Mouse (Mus musculus) embryo, embryonic 11 days (tissue): ENCODE results near the gene Slc38a8.

Source experiments
- DNase-seq: peaks from one replicate; pipeline ENCODE4 v3.0.0-alpha.2; 2015

Gene Slc38a8

DNA sequence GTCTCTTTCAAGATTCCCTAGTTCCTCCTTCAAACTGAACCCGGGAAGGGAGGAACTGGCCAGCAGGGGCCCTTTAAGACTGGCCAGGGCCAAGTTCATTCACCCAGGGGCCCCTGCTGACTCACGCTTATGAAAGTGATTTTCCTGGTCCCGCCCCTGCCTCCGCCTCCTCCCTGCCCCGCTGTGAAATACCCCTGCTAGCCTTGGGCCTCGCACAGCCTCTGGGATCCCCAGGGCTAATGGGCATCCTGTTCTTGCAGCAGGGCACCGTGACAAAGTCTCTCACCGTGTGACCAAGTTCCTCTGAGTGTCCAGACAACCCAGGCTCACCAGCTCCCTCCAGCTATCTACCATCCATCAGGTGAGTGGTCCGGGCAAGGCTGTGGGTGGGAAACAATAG, 64.6 kb downstream of the Slc38a8 start:
- no peak for DNase-seq

DNA sequence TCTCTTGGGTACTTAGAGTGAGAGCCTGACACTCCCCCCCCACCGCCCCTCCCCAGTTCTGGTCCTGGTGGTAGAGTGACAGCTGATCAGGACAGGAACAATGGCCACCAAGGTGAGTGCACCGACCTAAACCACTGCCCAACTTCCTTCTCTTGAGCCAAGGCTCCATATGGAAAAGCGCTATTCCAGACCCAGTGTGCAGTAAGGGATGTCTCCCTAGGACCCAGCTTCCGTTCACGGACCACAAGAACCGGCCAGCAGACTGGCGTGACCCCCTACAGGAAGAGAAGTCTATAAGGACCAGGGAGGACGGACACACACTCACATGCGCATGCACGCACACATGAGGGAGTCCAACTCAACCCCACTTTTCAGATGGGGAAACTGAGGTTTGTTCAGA, 65.2 kb downstream of the Slc38a8 start:
- no peak for DNase-seq

DNA sequence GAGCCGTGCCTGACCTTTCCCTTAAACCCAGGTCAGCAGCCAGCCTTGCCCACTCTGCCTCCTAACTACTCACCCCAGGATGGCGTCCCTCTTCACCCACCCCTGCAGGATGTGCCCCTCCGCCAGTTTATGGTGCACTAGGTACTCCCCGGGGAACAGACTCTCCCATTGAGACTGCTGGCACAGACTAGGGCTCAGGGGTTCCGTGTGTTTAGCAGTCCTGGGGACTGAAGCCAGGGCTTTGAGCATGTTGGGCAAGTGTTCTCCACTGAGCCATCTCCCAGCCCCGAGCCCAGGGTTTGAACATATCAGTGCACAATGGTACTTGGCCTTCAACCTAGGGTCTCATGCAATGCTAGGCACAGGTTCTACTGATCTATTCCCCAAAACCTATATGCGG, 66.0 kb downstream of the Slc38a8 start:
- no peak for DNase-seq

DNA sequence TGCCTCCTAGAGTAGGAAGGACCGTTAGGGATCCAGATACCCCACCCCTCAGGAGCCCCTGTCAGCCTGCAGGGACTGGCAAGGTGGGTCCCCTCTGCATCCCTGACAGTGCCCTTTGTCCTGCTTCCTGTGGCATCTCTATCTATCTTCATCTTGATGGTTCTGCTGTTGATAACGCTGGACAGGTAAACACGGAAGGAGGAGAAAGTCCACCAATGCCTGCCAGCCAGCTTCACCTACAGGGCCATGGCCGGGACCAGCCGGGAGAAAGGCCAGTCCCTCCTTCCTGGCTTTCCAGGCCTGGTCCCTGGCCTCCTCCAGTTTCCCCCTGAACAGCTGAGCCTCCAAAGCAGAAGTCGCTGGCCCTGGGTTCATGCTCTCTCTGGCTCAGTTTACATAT, 66.9 kb downstream of the Slc38a8 start:
- no peak for DNase-seq

DNA sequence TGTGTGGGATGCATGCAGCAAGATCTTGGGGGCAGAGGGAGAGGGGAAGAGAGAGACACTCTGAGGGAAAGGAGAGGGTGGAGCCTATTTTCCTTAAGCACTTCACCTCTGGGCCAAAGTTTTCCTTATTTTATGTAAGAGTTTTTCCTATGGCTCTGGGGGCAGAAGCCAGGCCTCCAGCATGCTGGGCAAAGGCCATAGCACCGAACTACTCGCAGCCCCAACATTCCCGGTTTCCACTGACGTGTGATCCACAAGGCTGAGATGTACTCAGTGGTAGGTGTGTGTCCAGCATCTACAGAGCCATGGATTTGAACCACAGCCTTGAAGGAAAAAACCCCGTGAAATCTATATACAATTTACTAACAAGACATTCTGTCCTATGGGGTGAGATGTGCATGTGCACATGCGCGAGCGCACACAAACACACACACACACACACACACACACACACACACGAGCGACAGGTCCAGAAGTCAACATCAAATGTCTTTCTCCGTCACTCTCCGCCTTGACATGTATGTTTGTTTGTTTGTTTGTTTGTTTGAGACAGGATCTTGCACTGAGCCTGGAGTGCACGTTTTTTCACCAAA, 67.8 kb downstream of the Slc38a8 start, which contains the start of gene Osgin1:
Osgin1 (plus strand) TSS at position 543 of the 593 bp plus-strand sequence.
- DNase-seq, result no peak

DNA sequence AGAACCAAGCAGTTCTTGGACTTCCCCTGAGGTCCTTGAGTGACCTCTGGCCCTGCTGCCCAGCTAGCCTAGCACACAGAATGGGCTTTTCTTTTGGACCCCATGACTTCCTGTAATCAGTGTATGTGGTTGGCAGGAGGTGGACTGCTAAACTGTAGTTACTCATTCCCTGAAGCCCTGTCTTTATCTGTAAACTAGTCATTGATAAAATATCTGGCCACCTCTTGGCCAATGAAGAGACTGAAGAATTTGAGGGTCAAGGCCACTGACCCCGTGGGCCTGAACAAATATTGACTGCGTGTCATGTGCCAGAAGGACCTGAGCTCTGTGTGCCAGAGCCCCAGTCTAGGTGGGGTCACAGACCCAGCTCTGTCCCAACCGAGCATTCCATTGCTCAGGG, 69.1 kb downstream of the Slc38a8 start:
- no peak for DNase-seq

DNA sequence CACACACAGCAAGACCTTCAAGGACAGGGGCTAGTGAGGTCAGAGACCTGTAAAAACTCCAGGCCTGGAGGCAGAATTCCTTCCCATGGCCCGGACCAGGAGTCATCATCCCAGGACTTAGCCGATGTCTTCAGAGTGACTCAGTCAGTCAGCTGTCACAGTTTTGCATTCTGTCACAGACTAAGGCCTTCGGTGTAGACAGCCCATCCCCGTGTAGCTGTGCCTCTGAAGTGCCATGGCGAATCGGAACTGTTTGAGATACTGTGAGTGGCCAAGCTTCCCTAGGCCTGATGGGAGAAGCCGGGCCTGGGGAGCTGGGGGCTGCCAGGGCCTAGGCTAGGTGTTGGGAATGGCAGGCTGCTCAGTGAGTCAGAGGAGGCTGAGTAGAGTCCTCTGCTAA, 70.8 kb downstream of the Slc38a8 start:
- no peak for DNase-seq

DNA sequence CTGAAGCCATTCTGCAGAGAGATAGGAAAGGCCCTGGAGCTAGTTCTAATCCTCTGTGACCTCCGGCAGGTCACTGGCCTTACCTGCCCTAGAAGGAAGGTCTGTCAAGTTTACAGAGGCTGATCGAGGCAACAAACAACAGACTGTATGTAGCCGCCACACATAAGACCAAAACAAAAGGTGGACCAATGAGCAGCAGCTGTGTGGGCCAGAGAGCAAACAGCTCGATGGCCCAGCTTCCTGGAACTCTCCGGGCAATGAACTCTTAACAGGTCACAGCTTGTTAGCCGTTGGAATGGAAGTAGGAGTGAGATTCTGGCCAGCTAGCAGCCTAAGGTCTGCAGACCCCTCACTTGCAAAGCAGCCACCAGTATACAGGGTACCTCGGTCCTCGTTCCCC, 71.2 kb downstream of the Slc38a8 start:
- no peak for DNase-seq
